ENCODE assay signal across 20 mouse cellular contexts in the genomic region with DNA sequence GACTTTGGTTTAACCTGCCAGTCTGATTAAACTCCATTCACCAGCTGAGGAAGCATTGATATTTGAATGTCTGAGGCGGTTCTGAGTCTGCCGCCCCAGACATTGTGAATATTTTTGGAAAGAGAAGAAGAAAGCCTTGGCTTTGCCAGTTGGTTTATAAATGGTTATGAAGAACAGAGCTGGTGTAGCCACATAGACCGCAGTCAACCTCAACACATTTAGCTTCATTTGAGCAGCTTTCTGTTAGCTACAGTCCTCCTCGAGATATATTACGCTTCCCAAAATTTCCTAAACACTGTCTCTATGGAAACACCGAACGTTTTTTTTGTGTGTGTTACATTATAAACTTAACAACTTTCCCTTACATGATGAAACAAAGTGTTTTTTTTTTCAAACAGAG.
DNase-seq lines count a peak whose midpoint lies in the region; ATAC-seq and TF ChIP-seq lines count a peak whose summit lies in the region.
"Had no signal": no experiment of that assay in that cellular context is flagged by ENCODE, and none has a peak within 500 bp of the region (broad histone marks: within the 10 kb centered on the region; RNA-seq: fewer than 3 reads in every experiment).

No protein-coding gene starts in this region.

- no peak overlapping the region for H3K4me3 ChIP-seq in forebrain, postnatal 0 days (ENCODE audit: low read depth, low read length)
- H3K4me3 ChIP-seq in forebrain, embryonic 14.5 days (ENCODE audit: low read depth, low read length): no peak overlapping the region
- H3K4me3 ChIP-seq: embryonic facial prominence, embryonic 13.5 days; forebrain, embryonic 10.5 days; forebrain, embryonic 12.5 days; forebrain, embryonic 15.5 days had no signal

- H3K9me3 ChIP-seq in forebrain, postnatal 0 days (ENCODE audit: low read length): no peaks in the 10 kb centered on the region
- H3K9me3 ChIP-seq in forebrain, embryonic 14.5 days (replicated peaks; ENCODE audit: control insufficient read depth, low read length): no peaks in the 10 kb centered on the region
- H3K9me3 ChIP-seq: embryonic facial prominence, embryonic 13.5 days; forebrain, embryonic 10.5 days; forebrain, embryonic 12.5 days; forebrain, embryonic 15.5 days had no signal

- H3K4me1 ChIP-seq in forebrain, postnatal 0 days (ENCODE audit: insufficient read depth): no peaks in the 10 kb centered on the region
- H3K4me1 ChIP-seq in forebrain, embryonic 14.5 days (ENCODE audit: control insufficient read depth, insufficient read depth, low read length): no peaks in the 10 kb centered on the region
- H3K4me1 ChIP-seq: embryonic facial prominence, embryonic 13.5 days; forebrain, embryonic 10.5 days; forebrain, embryonic 15.5 days had no signal

- DNase-seq in forebrain, postnatal 0 days: peak; percentile 3
- no peak for DNase-seq in forebrain, embryonic 14.5 days (ENCODE audit: low spot score)
- peak; percentile 1 to 15 for DNase-seq in frontal cortex, postnatal 36 days (ENCODE audit: low spot score in 2 of 2)
- DNase-seq in frontal cortex, postnatal 25 days (ENCODE audit: low spot score in 2 of 2): no peak
- peak; percentile 4 for DNase-seq in right cerebral cortex, adult 18-20 months
- DNase-seq in right cerebral cortex, adult 2 months (ENCODE audit: low spot score in 2 of 2): no peak
- peak; percentile 36 for DNase-seq in telencephalon, adult 2 months (ENCODE audit: low read depth, low spot score)
- no peak for DNase-seq in urinary bladder, adult 2 months (ENCODE audit: low spot score)
- DNase-seq: adrenal gland, adult 2 months; adrenal gland, postnatal 10 days; adrenal gland, postnatal 25 days; cerebellum, adult 11-12 months; cerebellum, adult 2 months; cerebellum, adult 9-10 months; cerebellum, postnatal 10 days; cerebellum, postnatal 25 days had no signal

- no peak for ATAC-seq in forebrain, postnatal 0 days
- no peak for ATAC-seq in forebrain, embryonic 14.5 days
- ATAC-seq: forebrain, embryonic 15.5 days had no signal

- H3K4me2 ChIP-seq in forebrain, postnatal 0 days (ENCODE audit: low read depth): no peak overlapping the region
- no peak overlapping the region for H3K4me2 ChIP-seq in forebrain, embryonic 14.5 days (ENCODE audit: low read length)
- H3K4me2 ChIP-seq: embryonic facial prominence, embryonic 13.5 days; forebrain, embryonic 12.5 days; forebrain, embryonic 15.5 days had no signal

- H3K27me3 ChIP-seq in forebrain, postnatal 0 days (ENCODE audit: insufficient read depth, low read length): no peaks in the 10 kb centered on the region
- no peaks in the 10 kb centered on the region for H3K27me3 ChIP-seq in forebrain, embryonic 14.5 days (replicated peaks; ENCODE audit: control insufficient read depth, insufficient read depth, low read length)
- H3K27me3 ChIP-seq: embryonic facial prominence, embryonic 13.5 days; forebrain, embryonic 12.5 days; forebrain, embryonic 15.5 days had no signal

- no peak overlapping the region for H3K9ac ChIP-seq in forebrain, postnatal 0 days
- H3K9ac ChIP-seq in forebrain, embryonic 14.5 days (ENCODE audit: low read length): no peak overlapping the region
- H3K9ac ChIP-seq: embryonic facial prominence, embryonic 13.5 days; forebrain, embryonic 12.5 days; forebrain, embryonic 15.5 days had no signal

- no peak for TF ChIP-seq CTCF in forebrain, postnatal 0 days (IDR thresholded peaks at IDR 0.05; ENCODE audit: low read depth)

- no peaks in the 10 kb centered on the region for H3K36me3 ChIP-seq in forebrain, postnatal 0 days (ENCODE audit: insufficient read depth)
- no peaks in the 10 kb centered on the region for H3K36me3 ChIP-seq in forebrain, embryonic 14.5 days (ENCODE audit: control insufficient read depth, insufficient read depth, low read length)
- H3K36me3 ChIP-seq: embryonic facial prominence, embryonic 13.5 days; forebrain, embryonic 10.5 days; forebrain, embryonic 12.5 days; forebrain, embryonic 15.5 days had no signal

- WGBS in forebrain, postnatal 0 days: 64% methylated on average over 7 of the region's 7 CpGs
- 85% methylated on average over 7 of the region's 7 CpGs for WGBS in forebrain, embryonic 14.5 days

- no peak overlapping the region for H3K27ac ChIP-seq in forebrain, postnatal 0 days (ENCODE audit: low read depth, low read length)
- no peak overlapping the region for H3K27ac ChIP-seq in forebrain, embryonic 14.5 days (ENCODE audit: low read depth, low read length)
- H3K27ac ChIP-seq: embryonic facial prominence, embryonic 13.5 days; forebrain, embryonic 10.5 days; forebrain, embryonic 12.5 days; forebrain, embryonic 15.5 days had no signal

Comparison
In these comparisons a context has a peak if more than half of its experiments do, and no peak if none do; other contexts are left out.
1. DNase-seq: peak in forebrain, postnatal 0 days (single experiment), frontal cortex, postnatal 36 days (2 of 2), right cerebral cortex, adult 18-20 months (single experiment) and telencephalon, adult 2 months (single experiment); none in forebrain, embryonic 14.5 days (single experiment), frontal cortex, postnatal 25 days (0 of 2), right cerebral cortex, adult 2 months (0 of 2) and urinary bladder, adult 2 months (single experiment).